Mouse (Mus musculus) liver, embryonic 16.5 days (tissue): Measurements from ENCODE around the gene Sec1. TPM values are rescaled to one million over a fixed set of nuclear protein-coding genes. Genes with fewer than 3 reads are reported as not detected.

ENCODE experiments used
- ATAC-seq: fragments of 200-750 bp; cut with Nextera tagmentation; 2 replicates; pipeline ENCODE4 v1.8.0; 2017; ENCODE audit warnings: low read depth, mild to moderate bottlenecking, moderate number of reproducible peaks, moderate library complexity
- H3K27ac ChIP-seq: fragments of 300-500 bp; sonication (generic); 2 replicates; pipeline ENCODE4 v1.5.1; 2014; ENCODE audit warnings: mild to moderate bottlenecking, low read length
- H3K27me3 ChIP-seq: fragments of 300-500 bp; sonication (generic); 2 replicates; pipeline ENCODE4 v1.6.1; 2014; ENCODE audit warnings: low read depth, low read length, mixed read lengths; ENCODE audit not compliant: control insufficient read depth, insufficient read depth
- H3K36me3 ChIP-seq: fragments of 300-500 bp; sonication (generic); 2 replicates; pipeline ENCODE4 v1.6.1; 2014; ENCODE audit warnings: mild to moderate bottlenecking; ENCODE audit not compliant: control insufficient read depth, insufficient read depth
- H3K4me1 ChIP-seq: fragments of 300-500 bp; sonication (generic); 2 replicates; pipeline ENCODE4 v1.6.1; 2014; ENCODE audit warnings: low read depth, low read length, mixed read lengths; ENCODE audit not compliant: control insufficient read depth
- H3K4me2 ChIP-seq: fragments of 300-500 bp; sonication (generic); 2 replicates; pipeline ENCODE4 v1.6.1; 2014; ENCODE audit warnings: low read depth, low read length, mixed read lengths
- H3K4me3 ChIP-seq: fragments of 300-500 bp; sonication (generic); 2 replicates; pipeline ENCODE4 v1.5.1; 2014; ENCODE audit warnings: low read depth, mild to moderate bottlenecking, low read length
- H3K9ac ChIP-seq: fragments of 300-500 bp; sonication (generic); 2 replicates; pipeline ENCODE4 v1.6.1; 2014; ENCODE audit warnings: low read depth, low read length
- H3K9me3 ChIP-seq: fragments of 300-500 bp; sonication (generic); replicated peaks from 2 replicates; pipeline ENCODE4 v1.6.1; 2016; ENCODE audit warnings: low read length; ENCODE audit not compliant: control insufficient read depth
- WGBS: fragments of 180-500 bp; shearing (Covaris S2); extraction: QIAGEN DNeasy Blood & Tissue Kit; methylation state at CpG from one replicate; pipeline ENCODE4 v1.1.7; 2014; ENCODE audit not compliant: insufficient replicate concordance; 5-methylcytosine and 5-hydroxymethylcytosine counted together
- polyA plus RNA-seq: library from polyadenylated mRNA; unstranded; fragments of >200 nt; fragmentation: Nextera tagmentation; extraction: Ambion mirVana; gene quantifications from 2 replicates; pipeline ENCODE4 v1.2.1, GENCODE M21; 2015

The Sec1 gene
- polyA plus RNA-seq, 1 experiment from 2014 or later: 0.05 TPM

DNA sequence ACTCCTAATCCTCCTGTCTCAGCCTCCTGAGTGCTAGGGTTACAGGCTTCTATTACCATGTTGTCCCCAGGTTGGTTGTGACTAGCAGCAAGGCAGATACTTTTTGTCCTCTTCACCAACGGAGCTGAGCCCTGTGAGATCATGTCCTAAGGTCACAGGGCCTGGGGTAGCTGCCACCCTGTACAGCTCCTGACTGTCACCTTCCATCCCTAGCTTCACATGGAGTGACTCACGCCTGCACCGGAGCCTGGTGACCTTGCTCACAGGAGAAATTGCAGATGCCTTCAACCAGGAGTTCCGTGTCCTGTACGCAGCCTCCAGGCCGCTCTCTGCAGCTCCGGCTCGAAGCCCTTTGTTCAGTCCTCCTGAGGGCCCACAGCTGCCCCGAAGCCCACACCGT lies 32.2 kb upstream of the Sec1 start:
- H3K9ac ChIP-seq: no peak overlapping the region
- ATAC-seq: no peak
- H3K4me2 ChIP-seq: no peak overlapping the region
- no peaks in the 10 kb centered on the region for H3K9me3 ChIP-seq
- no peaks in the 10 kb centered on the region; the same call in 1 of the 2 replicates for H3K4me1 ChIP-seq
- H3K4me3 ChIP-seq: no peak overlapping the region
- H3K27me3 ChIP-seq: no peaks in the 10 kb centered on the region
- H3K27ac ChIP-seq: no peak overlapping the region
- 82% methylated on average over 10 of the region's 10 CpGs for WGBS
- peaks cover 14% of the 10 kb centered on the region; the same call in 1 of the 2 replicates for H3K36me3 ChIP-seq

DNA sequence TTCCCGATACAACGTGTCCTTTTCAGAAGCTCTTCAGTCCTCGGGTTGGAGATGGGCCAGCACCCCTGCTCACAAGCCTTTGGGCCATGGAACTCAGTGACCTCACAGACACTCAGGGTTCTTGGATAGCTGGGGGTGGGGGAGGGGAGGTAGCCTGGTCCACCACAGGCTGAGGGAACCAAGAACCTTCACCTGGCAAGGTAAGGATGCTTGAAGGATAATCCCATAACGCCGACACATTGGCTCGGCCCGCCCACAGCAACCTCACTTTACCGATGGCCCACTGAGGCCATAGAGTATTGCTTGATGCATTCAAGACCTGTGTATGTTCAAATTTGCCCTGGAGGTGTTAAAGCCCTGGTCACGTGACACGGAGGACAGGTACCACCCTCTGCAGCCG lies 31.5 kb upstream of the Sec1 start, which contains the start of gene Spaca4:
Gene Spaca4 (minus strand): TSS at position 101 of the 400 bp plus-strand sequence.
- H3K27ac ChIP-seq: no peak within 1 kb of the TSS
- ATAC-seq: no peak
- WGBS: 79% methylated on average over 11 of the region's 11 CpGs
- no peak within 1 kb of the TSS for H3K4me2 ChIP-seq
- no peak within 1 kb of the TSS for H3K4me3 ChIP-seq
- H3K9me3 ChIP-seq: no peaks in the 10 kb centered on the region
- H3K9ac ChIP-seq: no peak within 1 kb of the TSS
- H3K27me3 ChIP-seq: no peaks in the 10 kb centered on the region
- peaks cover 3% of the 10 kb centered on the region for H3K4me1 ChIP-seq
- H3K36me3 ChIP-seq: peaks cover 20% of the 10 kb centered on the region

DNA sequence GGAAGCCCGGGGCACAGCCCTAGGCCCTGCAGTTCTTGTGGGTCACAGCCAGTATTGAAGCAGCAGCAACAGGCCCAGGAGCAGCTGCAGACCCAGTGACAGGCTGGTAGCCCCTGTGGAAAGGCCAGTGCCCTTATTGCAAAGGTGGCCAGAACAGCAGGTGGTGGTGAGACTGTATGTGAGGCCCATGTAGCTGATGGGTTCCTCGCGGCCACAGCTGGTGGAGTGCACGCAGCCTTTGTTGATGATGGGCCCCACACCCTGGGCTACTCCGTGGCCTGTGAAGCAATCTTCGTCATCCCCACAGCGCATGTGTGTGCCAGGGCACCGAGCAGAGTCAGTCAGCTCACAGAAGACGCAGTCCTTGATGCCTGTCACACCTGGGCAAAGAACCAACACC lies 30.9 kb upstream of the Sec1 start:
- no peak for ATAC-seq
- Histone ChIP-seq H3K4me1 (peaks cover 3% of the 10 kb centered on the region), H3K27me3 (no peaks in the 10 kb centered on the region), H3K9me3 (no peaks in the 10 kb centered on the region), H3K4me2 (no peak overlapping the region), H3K4me3 (no peak overlapping the region), H3K9ac (no peak overlapping the region), H3K36me3 (peaks cover 25% of the 10 kb centered on the region), H3K27ac (no peak overlapping the region)
- 83% methylated on average over 9 of the region's 9 CpGs for WGBS

DNA sequence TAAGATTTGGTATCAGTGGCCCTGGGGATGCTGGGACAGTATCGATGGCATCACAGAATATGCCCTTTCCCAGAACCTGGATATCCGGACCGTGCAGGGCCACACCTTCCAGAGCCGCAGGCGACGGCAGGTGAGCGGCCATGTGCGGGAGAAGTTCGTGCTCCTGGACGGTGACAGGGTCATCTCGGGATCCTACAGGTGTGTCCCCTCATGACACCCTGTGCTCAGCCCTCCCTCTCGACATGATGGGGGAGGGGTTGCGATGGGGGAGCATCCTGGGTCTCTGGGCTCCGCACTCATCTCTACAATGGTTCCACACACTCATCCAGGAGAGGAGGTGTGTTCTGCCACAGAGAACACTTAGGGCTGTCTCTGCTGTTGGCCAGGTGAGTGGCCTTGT lies 29.6 kb upstream of the Sec1 start:
- peaks cover 15% of the 10 kb centered on the region for H3K4me1 ChIP-seq
- no peak overlapping the region for H3K4me2 ChIP-seq
- no peaks in the 10 kb centered on the region for H3K27me3 ChIP-seq
- no peak for ATAC-seq
- no peak overlapping the region for H3K27ac ChIP-seq
- WGBS: 87% methylated on average over 14 of the region's 14 CpGs
- H3K36me3 ChIP-seq: peaks cover 35% of the 10 kb centered on the region
- no peak overlapping the region for H3K4me3 ChIP-seq
- no peaks in the 10 kb centered on the region for H3K9me3 ChIP-seq
- no peak overlapping the region for H3K9ac ChIP-seq

DNA sequence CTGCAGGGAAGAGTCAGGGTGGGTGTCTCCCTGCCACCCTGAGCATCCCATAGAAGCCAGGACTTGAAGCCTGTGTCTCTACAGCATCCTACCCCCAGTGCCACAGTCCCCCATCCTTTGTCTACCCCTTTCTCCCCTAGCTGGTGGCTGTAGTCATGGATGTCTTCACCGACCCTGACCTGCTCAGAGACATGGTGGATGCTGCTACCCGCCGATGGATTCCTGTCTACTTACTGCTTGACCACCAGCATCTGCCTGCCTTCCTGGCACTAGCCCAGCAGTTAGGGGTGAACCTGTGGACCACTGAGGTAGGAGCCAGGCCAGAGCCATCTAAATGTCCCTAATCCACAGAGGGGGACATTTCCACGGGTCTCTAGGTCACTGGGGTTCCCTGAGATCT lies 29.1 kb upstream of the Sec1 start:
- whole genome bisulfite sequencing: 74% methylated on average over 4 of the region's 4 CpGs
- Histone ChIP-seq H3K9me3 (no peaks in the 10 kb centered on the region), H3K36me3 (peaks cover 35% of the 10 kb centered on the region), H3K4me3 (no peak overlapping the region), H3K4me1 (peaks cover 18% of the 10 kb centered on the region), H3K4me2 (no peak overlapping the region), H3K27me3 (no peaks in the 10 kb centered on the region), H3K9ac (no peak overlapping the region), H3K27ac (no peak overlapping the region)
- ATAC-seq: no peak

DNA sequence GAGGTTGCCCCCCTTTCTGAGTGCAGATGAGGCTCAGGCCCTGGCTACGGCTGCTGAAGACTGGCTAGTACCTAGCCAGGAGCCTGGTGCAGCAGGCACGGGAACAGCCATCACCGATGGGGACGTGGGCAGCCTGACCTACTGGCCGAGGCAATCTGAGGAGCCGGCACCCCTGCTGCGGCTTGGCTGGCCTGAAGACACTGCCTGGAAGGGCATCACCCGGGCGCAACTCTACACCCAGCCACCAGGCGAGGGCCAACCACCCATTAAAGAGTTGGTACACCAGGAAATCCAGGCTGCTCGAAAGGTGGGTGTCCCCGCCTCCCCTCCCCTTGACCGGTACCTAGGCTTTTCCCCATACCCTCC lies 28.1 kb upstream of the Sec1 start:
- no peaks in the 10 kb centered on the region for H3K27me3 ChIP-seq
- no peak overlapping the region for H3K4me2 ChIP-seq
- H3K4me1 ChIP-seq: peaks cover 18% of the 10 kb centered on the region
- no peaks in the 10 kb centered on the region for H3K9me3 ChIP-seq
- H3K9ac ChIP-seq: no peak overlapping the region
- 79% methylated on average over 13 of the region's 13 CpGs for WGBS
- ATAC-seq: no peak
- H3K36me3 ChIP-seq: peaks cover 35% of the 10 kb centered on the region
- no peak overlapping the region for H3K4me3 ChIP-seq
- no peak overlapping the region for H3K27ac ChIP-seq

DNA sequence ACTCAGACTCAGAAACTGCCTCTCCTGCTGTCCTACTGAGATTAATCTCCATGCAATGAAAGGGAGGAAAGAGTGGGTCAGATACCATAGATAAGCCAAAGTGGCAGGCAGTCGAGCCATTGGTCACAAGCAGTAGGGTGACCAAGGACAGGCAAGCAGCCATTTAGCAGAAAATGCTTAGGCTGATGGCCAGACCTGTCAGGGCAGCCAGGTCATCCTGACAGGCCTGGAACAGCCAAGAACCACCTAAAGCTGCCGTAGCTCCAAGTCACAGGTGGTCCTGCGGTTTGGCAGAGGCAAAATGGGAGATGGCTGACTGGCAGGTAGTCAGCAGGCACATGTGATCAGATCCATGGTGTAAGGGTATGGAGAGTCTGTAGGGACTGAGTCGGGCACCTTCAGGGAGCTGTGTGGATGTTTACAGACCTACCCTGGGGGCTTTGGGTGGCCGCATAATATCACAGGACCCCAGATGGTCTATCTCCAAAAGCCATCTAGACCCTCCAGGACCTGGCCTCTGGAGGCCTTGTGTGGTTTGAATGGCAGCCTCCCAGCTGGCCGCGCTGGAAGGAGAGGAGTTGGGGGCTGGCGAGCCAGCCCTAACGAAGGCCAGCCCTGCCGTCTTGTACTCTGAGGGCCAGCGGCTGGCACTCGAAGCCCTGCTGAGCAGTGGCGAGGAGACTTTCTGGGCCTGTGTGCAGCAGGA lies 27.6 kb upstream of the Sec1 start:
- H3K27ac ChIP-seq: no peak overlapping the region
- peaks cover 21% of the 10 kb centered on the region for H3K4me1 ChIP-seq
- no peaks in the 10 kb centered on the region for H3K9me3 ChIP-seq
- 66% methylated on average over 13 of the region's 13 CpGs for WGBS
- no peak overlapping the region for H3K4me2 ChIP-seq
- no peak for ATAC-seq
- no peak overlapping the region for H3K9ac ChIP-seq
- no peaks in the 10 kb centered on the region for H3K27me3 ChIP-seq
- peaks cover 35% of the 10 kb centered on the region for H3K36me3 ChIP-seq
- H3K4me3 ChIP-seq: no peak overlapping the region

DNA sequence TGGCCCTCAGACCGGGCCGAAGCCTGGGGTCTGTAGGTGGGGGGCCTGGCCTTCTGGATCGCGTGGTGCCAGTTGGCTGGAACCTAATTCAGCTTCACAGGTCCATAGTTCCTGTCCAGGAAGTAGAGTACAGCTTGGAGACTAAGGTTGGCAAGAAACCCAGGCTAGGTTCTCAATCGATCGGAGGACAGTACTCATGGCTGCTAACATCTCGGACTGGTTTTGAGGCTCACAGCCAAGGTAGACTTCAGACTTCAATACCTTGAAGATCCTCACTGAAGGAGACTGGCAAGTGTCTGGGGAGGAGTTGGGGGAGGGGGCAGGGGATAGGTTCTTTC lies 27.0 kb upstream of the Sec1 start:
- Histone ChIP-seq H3K9me3 (no peaks in the 10 kb centered on the region), H3K27ac (no peak overlapping the region), H3K9ac (no peak overlapping the region), H3K4me3 (no peak overlapping the region), H3K36me3 (peaks cover 35% of the 10 kb centered on the region), H3K4me1 (peaks cover 27% of the 10 kb centered on the region), H3K27me3 (no peaks in the 10 kb centered on the region), H3K4me2 (no peak overlapping the region)
- 77% methylated on average over 7 of the region's 7 CpGs for WGBS
- ATAC-seq: no peak

DNA sequence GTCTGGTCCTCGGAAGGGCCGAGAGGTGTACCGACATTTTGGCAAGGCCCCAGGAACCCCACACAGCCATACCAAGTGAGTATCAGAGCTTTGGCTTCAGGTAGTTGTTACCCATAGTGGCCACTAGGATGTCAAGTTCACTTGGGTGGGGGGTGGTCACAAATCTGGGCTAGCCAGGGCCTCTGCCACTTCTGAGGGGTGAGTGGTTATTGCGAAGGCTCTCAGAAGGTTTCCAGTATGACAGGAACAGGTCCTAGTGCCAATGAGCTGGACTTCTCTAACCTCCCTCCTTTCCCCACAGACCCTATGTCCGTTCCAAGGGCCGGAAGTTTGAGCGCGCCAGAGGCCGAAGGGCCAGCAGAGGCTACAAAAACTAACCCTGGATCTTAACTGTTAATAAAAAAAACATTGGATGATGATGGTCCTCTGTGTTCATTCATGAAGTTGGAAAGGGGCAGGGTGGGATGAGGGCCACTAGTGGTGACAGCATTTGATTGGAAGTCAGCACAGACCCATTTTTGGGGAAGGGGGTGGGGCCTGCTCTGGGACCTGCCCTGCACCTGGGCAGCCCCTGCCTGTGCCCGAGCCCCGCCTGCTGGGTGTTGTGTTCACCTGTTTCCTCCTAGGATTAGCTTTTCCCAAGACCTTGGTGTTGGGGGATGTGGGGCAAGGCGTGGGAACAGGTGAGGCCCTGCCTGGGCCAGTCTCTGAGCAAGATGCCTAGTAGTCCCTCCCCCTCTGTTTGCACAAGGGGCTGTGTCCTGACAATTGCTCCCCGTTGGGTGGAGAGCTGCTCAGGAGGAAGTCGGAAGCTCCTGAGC lies 26.4 kb upstream of the Sec1 start, which contains the start of gene Fam83e:
Gene Fam83e (plus strand): TSS at position 800 of the 821 bp plus-strand sequence.
- H3K27me3 ChIP-seq: no peaks in the 10 kb centered on the region
- H3K4me1 ChIP-seq: peaks cover 33% of the 10 kb centered on the region
- no peak for ATAC-seq
- no peaks in the 10 kb centered on the region for H3K9me3 ChIP-seq
- 79% methylated on average over 14 of the region's 14 CpGs for WGBS
- H3K36me3 ChIP-seq: peaks cover 35% of the 10 kb centered on the region
- H3K9ac ChIP-seq: no peak within 1 kb of the TSS
- no peak within 1 kb of the TSS for H3K4me2 ChIP-seq
- H3K27ac ChIP-seq: no peak within 1 kb of the TSS
- no peak within 1 kb of the TSS for H3K4me3 ChIP-seq
